Mouse (Mus musculus) kidney, embryonic 14.5 days (tissue): ENCODE measurements at regions not wholly inside any gene's neighbourhood (a gene's known extent, or its start where the extent isn't known, plus 50 kb on each side); places are given as distances from the start of the nearest gene placed in this dataset.

ENCODE experiments used
- ATAC-seq: fragments of 200-750 bp; cut with Nextera tagmentation; 2 replicates; pipeline ENCODE4 v1.8.0; 2017; ENCODE audit warnings: moderate number of reproducible peaks, mild to moderate bottlenecking, moderate TSS enrichment, moderate library complexity; ENCODE audit not compliant: low FRiP score, low TSS enrichment
- H3K27ac ChIP-seq: fragments of 300-500 bp; sonication (generic); 2 replicates; pipeline ENCODE4 v1.5.1; 2014; ENCODE audit warnings: low read depth, mild to moderate bottlenecking, low read length, moderate library complexity, mixed read lengths
- H3K27me3 ChIP-seq: fragments of 300-500 bp; sonication (generic); 2 replicates; pipeline ENCODE4 v1.6.1; 2014; ENCODE audit warnings: mild to moderate bottlenecking, low read length; ENCODE audit not compliant: control insufficient read depth, insufficient read depth
- H3K36me3 ChIP-seq: fragments of 300-500 bp; sonication (generic); 2 replicates; pipeline ENCODE4 v1.6.1; 2014; ENCODE audit warnings: low read length, mixed read lengths; ENCODE audit not compliant: control insufficient read depth, insufficient read depth
- H3K4me1 ChIP-seq: fragments of 300-500 bp; sonication (generic); 2 replicates; pipeline ENCODE4 v1.6.1; 2014; ENCODE audit warnings: low read length, mixed read lengths; ENCODE audit not compliant: control insufficient read depth, insufficient read depth
- H3K4me2 ChIP-seq: fragments of 300-500 bp; sonication (generic); replicated peaks from 2 replicates; pipeline ENCODE4 v1.6.1; 2014; ENCODE audit warnings: low read depth, mild to moderate bottlenecking, low read length
- H3K4me3 ChIP-seq: fragments of 300-500 bp; sonication (generic); 2 replicates; pipeline ENCODE4 v1.5.1; 2014; ENCODE audit warnings: mild to moderate bottlenecking, low read length
- H3K9ac ChIP-seq: fragments of 300-500 bp; sonication (generic); 2 replicates; pipeline ENCODE4 v1.6.1; 2014; ENCODE audit warnings: low read depth, mild to moderate bottlenecking, low read length, moderate library complexity
- H3K9me3 ChIP-seq: fragments of 300-500 bp; sonication (generic); 2 replicates; pipeline ENCODE4 v1.6.1; 2016; ENCODE audit warnings: low read length; ENCODE audit not compliant: control insufficient read depth
- WGBS: fragments of 180-500 bp; shearing (Covaris S2); extraction: QIAGEN DNeasy Blood & Tissue Kit; methylation state at CpG from one replicate; pipeline ENCODE4 v1.1.7; 2014; 5-methylcytosine and 5-hydroxymethylcytosine counted together

GRCm38 (mm10) chr14:63321931-63322510 lies 186.9 kb downstream of the Tdh start:
- Histone ChIP-seq H3K4me1 (peaks cover 4% of the 10 kb centered on the region; the same call in 1 of the 2 replicates), H3K4me3 (no peak overlapping the region), H3K4me2 (no peak overlapping the region), H3K9me3 (no peaks in the 10 kb centered on the region), H3K9ac (no peak overlapping the region), H3K27me3 (no peaks in the 10 kb centered on the region), H3K36me3 (no peaks in the 10 kb centered on the region), H3K27ac (no peak overlapping the region)
- peak; percentile 46; the same call in 1 of the 2 replicates for ATAC-seq
- WGBS, result 85% methylated on average over 9 of the region's 9 CpGs
